Mouse (Mus musculus): ENCODE results near the gene Slc25a25.

GRCm38 (mm10) chr2:32426141-32426540 lies 25.1 kb downstream of the Slc25a25 start:
- TF ChIP-seq POLR2A (IDR thresholded peaks at IDR 0.05; ENCODE audit: control insufficient read depth, extremely low read depth, insufficient read depth, low read length, poor library complexity) = no peak
- no peak for TF ChIP-seq CTCF (IDR thresholded peaks at IDR 0.05; ENCODE audit: borderline replicate concordance, control insufficient read depth, extremely low read depth, insufficient read depth, low read length, poor library complexity)
